Mouse (Mus musculus) lung, adult 2 months (tissue): ENCODE data around the gene Tmem150b.

Experiments used
- CTCF ChIP-seq: fragments of 200-500 bp; IDR thresholded peaks from 2 replicates; pipeline ENCODE4 v1.5.1; 2011; ENCODE audit warnings: mild to moderate bottlenecking, low read length, control low read depth; ENCODE audit not compliant: insufficient read depth
- POLR2A ChIP-seq: fragments of 200-500 bp; IDR thresholded peaks from 2 replicates; pipeline ENCODE4 v1.6.1; 2011; ENCODE audit warnings: low read depth, mild to moderate bottlenecking, control low read depth, low read length, borderline replicate concordance; ENCODE audit errors: extremely low read depth

DNA sequence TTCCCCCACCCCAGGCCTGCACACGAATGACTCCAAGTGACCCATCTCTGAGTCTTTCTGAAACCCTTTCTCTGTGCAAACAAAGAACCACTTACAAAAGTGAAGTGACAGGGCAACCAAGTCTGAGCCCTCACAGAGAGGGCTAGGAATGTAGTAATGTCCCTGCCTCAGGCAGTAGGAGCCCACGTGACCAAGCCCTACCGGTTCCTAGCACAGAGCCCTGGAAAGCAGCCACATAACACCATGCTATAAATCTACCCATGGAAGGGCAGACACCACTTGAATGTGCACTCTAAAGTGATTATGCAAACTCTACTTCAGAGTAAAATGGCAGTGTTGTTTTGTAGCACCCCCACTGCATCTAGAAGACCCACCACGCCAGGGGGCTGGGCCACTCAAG, 53.1 kb downstream of the Tmem150b start:
- TF ChIP-seq POLR2A, result no peak
- no peak for TF ChIP-seq CTCF
